Mouse (Mus musculus) kidney, postnatal 14 days (tissue): Measurements from ENCODE around the gene Snapc1.

Source experiments
- DNase-seq: peaks from one replicate; pipeline ENCODE4 v3.0.0; 2022; ENCODE audit warnings: mixed read lengths

Snapc1 gene

GRCm38 (mm10) chr12:73964291-73965281 lies at the start of gene Snapc1:
Snapc1 (plus strand) TSS chr12:73964481.
- DNase-seq = peak; percentile 97

- no peak for DNase-seq
Observed at GRCm38 (mm10) chr12:73918479-73918878, 45.8 kb upstream of the Snapc1 start.

GRCm38 (mm10) chr12:73930266-73930665 lies 34.0 kb upstream of the Snapc1 start:
- DNase-seq = peak; percentile 39

GRCm38 (mm10) chr12:73931274-73931673 lies 33.0 kb upstream of the Snapc1 start:
- DNase-seq = peak; percentile 40

GRCm38 (mm10) chr12:73934528-73934927 lies 29.8 kb upstream of the Snapc1 start:
- DNase-seq = no peak

- no peak for DNase-seq
Observed at GRCm38 (mm10) chr12:73937353-73937752, 26.9 kb upstream of the Snapc1 start, which contains the start of gene Gm49321. Gm49321 (plus strand) TSS chr12:73937653.

- no peak for DNase-seq
Observed at GRCm38 (mm10) chr12:73939542-73939941, 24.7 kb upstream of the Snapc1 start.

GRCm38 (mm10) chr12:73948415-73948814 lies 15.9 kb upstream of the Snapc1 start:
- no peak for DNase-seq

GRCm38 (mm10) chr12:73949318-73950058 lies 14.8 kb upstream of the Snapc1 start:
- DNase-seq = peak; percentile 64

- peak; percentile 56 for DNase-seq
Observed at GRCm38 (mm10) chr12:73952879-73953278, 11.4 kb upstream of the Snapc1 start.

GRCm38 (mm10) chr12:73953420-73954186 lies 10.7 kb upstream of the Snapc1 start:
- no peak for DNase-seq

GRCm38 (mm10) chr12:73954785-73955184 lies 9.5 kb upstream of the Snapc1 start:
- no peak for DNase-seq

GRCm38 (mm10) chr12:73957676-73958075 lies 6.6 kb upstream of the Snapc1 start:
- DNase-seq = no peak

GRCm38 (mm10) chr12:73958830-73959229 lies 5.5 kb upstream of the Snapc1 start:
- no peak for DNase-seq

GRCm38 (mm10) chr12:73969142-73969541 lies 4.9 kb downstream of the Snapc1 start:
- no peak for DNase-seq

- no peak for DNase-seq
Observed at GRCm38 (mm10) chr12:73974584-73974983, 10.3 kb downstream of the Snapc1 start.

GRCm38 (mm10) chr12:73978144-73978543 lies 13.9 kb downstream of the Snapc1 start:
- DNase-seq = peak; percentile 82

GRCm38 (mm10) chr12:73979667-73980066 lies 15.4 kb downstream of the Snapc1 start:
- no peak for DNase-seq

GRCm38 (mm10) chr12:73982533-73982932 lies 18.3 kb downstream of the Snapc1 start:
- peak; percentile 92 for DNase-seq

GRCm38 (mm10) chr12:73986299-73986698 lies 22.0 kb downstream of the Snapc1 start:
- peak; percentile 79 for DNase-seq

- DNase-seq = no peak
Observed at GRCm38 (mm10) chr12:73988393-73989008, 24.2 kb downstream of the Snapc1 start.

GRCm38 (mm10) chr12:73989594-73989993 lies 25.3 kb downstream of the Snapc1 start:
- DNase-seq = peak; percentile 62
